Mouse (Mus musculus) kidney, adult 2 months (tissue): ENCODE measurements around the gene Galc. TPM values are rescaled to one million over a fixed set of nuclear protein-coding genes. Genes with fewer than 3 reads are reported as not detected.

Source experiments
- DNase-seq: peaks from one replicate; pipeline ENCODE4 v3.0.0; 2021
- H3K27ac ChIP-seq: fragments of 200-500 bp; 2 replicates; pipeline ENCODE4 v1.5.1; 2012; ENCODE audit warnings: low read depth, low read length, control low read depth, inconsistent platforms; ENCODE audit not compliant: insufficient read depth
- H3K27me3 ChIP-seq: fragments of 200-500 bp; replicated peaks from 2 replicates; pipeline ENCODE4 v1.6.1; 2012; ENCODE audit warnings: mild to moderate bottlenecking, moderate library complexity, low read length, inconsistent platforms; ENCODE audit not compliant: control insufficient read depth, insufficient read depth
- H3K36me3 ChIP-seq: fragments of 200-500 bp; 2 replicates; pipeline ENCODE4 v1.6.1; 2012; ENCODE audit warnings: mild to moderate bottlenecking, moderate library complexity, low read length, inconsistent platforms; ENCODE audit not compliant: control insufficient read depth, insufficient read depth
- H3K4me1 ChIP-seq: fragments of 200-500 bp; 2 replicates; pipeline ENCODE4 v1.6.1; 2011; ENCODE audit warnings: low read length; ENCODE audit not compliant: control insufficient read depth, insufficient read depth
- H3K4me3 ChIP-seq: fragments of 200-500 bp; 2 replicates; pipeline ENCODE4 v1.5.1; 2011; ENCODE audit warnings: mild to moderate bottlenecking, low read depth, low read length, control low read depth; ENCODE audit not compliant: insufficient read depth
- CTCF ChIP-seq: fragments of 200-500 bp; conservative IDR thresholded peaks from 2 replicates; pipeline ENCODE4 v1.5.1; 2011; ENCODE audit warnings: low read depth, mild to moderate bottlenecking, control low read depth, low read length, moderate library complexity, mixed read lengths; ENCODE audit not compliant: insufficient read depth, insufficient read length
- POLR2A ChIP-seq: fragments of 200-500 bp; IDR thresholded peaks from one replicate; pipeline ENCODE4 v1.6.1; 2011; ENCODE audit warnings: low read depth, low read length, control low read depth
- WGBS: fragments of 180-500 bp; shearing (Covaris S2); methylation state at CpG from one replicate; pipeline ENCODE4 v1.1.7; 2018; 5-methylcytosine and 5-hydroxymethylcytosine counted together
- polyA plus RNA-seq: library from polyadenylated mRNA; depleted of rRNA; stranded (reverse); fragments of >200 nt; gene quantifications from 2 replicates; pipeline ENCODE4 v1.2.3, GENCODE M21; 2012; rRNA removed

Galc gene
- 66.8 and 69.8 TPM in 2 replicates for polyA plus RNA-seq

GRCm38 (mm10) chr12:98258845-98259517 is at the start of gene Galc:
Gene Galc, minus strand, starts transcription at chr12:98259459.
- DNase-seq, result peak; percentile 96
- under 1% methylated on average over 76 of the region's 76 CpGs for WGBS
- TF ChIP-seq CTCF (no peak), POLR2A (peak; percentile 15)
- Histone ChIP-seq H3K27ac (peak within 1 kb of the TSS; percentile 96), H3K36me3 (no peaks in the 10 kb centered on the region), H3K4me3 (peak within 1 kb of the TSS; percentile 98), H3K27me3 (no peaks in the 10 kb centered on the region), H3K4me1 (peaks cover 16% of the 10 kb centered on the region)

GRCm38 (mm10) chr12:98307179-98307915 is 48.1 kb upstream of the Galc start:
- no peak overlapping the region for H3K4me3 ChIP-seq
- WGBS, result 83% methylated on average over 7 of the region's 7 CpGs
- H3K27ac ChIP-seq, result no peak overlapping the region
- H3K4me1 ChIP-seq, result no peaks in the 10 kb centered on the region
- DNase-seq, result no peak
- H3K36me3 ChIP-seq, result no peaks in the 10 kb centered on the region
- no peak for TF ChIP-seq POLR2A
- no peak for TF ChIP-seq CTCF
- no peaks in the 10 kb centered on the region for H3K27me3 ChIP-seq

GRCm38 (mm10) chr12:98303013-98303412 is 43.8 kb upstream of the Galc start:
- WGBS, result 98% methylated on average over 1 of the region's 1 CpGs
- H3K27me3 ChIP-seq, result no peaks in the 10 kb centered on the region
- no peaks in the 10 kb centered on the region for H3K4me1 ChIP-seq
- no peaks in the 10 kb centered on the region for H3K36me3 ChIP-seq
- no peak for DNase-seq
- no peak overlapping the region for H3K27ac ChIP-seq
- H3K4me3 ChIP-seq, result no peak overlapping the region
- TF ChIP-seq CTCF (no peak), POLR2A (no peak)

GRCm38 (mm10) chr12:98301980-98302379 is 42.7 kb upstream of the Galc start:
- H3K36me3 ChIP-seq, result no peaks in the 10 kb centered on the region
- no peak overlapping the region for H3K27ac ChIP-seq
- H3K27me3 ChIP-seq, result no peaks in the 10 kb centered on the region
- no peaks in the 10 kb centered on the region for H3K4me1 ChIP-seq
- TF ChIP-seq CTCF, result no peak
- no peak for DNase-seq
- 90% methylated on average over 5 of the region's 5 CpGs for WGBS
- H3K4me3 ChIP-seq, result no peak overlapping the region

GRCm38 (mm10) chr12:98294241-98294640 is 35.0 kb upstream of the Galc start:
- H3K27ac ChIP-seq, result no peak overlapping the region
- H3K36me3 ChIP-seq, result no peaks in the 10 kb centered on the region
- 83% methylated on average over 2 of the region's 2 CpGs for WGBS
- no peaks in the 10 kb centered on the region for H3K4me1 ChIP-seq
- no peak for TF ChIP-seq CTCF
- TF ChIP-seq POLR2A, result no peak
- no peak for DNase-seq
- H3K4me3 ChIP-seq, result no peak overlapping the region
- no peaks in the 10 kb centered on the region for H3K27me3 ChIP-seq

GRCm38 (mm10) chr12:98292278-98292677 is 33.0 kb upstream of the Galc start:
- Histone ChIP-seq H3K4me1 (no peaks in the 10 kb centered on the region), H3K36me3 (no peaks in the 10 kb centered on the region), H3K27me3 (no peaks in the 10 kb centered on the region), H3K4me3 (no peak overlapping the region), H3K27ac (no peak overlapping the region)
- no peak for DNase-seq
- TF ChIP-seq POLR2A (no peak), CTCF (no peak)
- WGBS, result 48% methylated on average over 4 of the region's 4 CpGs

- H3K4me3 ChIP-seq, result no peak overlapping the region
- H3K4me1 ChIP-seq, result no peaks in the 10 kb centered on the region
- DNase-seq, result no peak
- H3K27me3 ChIP-seq, result no peaks in the 10 kb centered on the region
- no peak overlapping the region for H3K27ac ChIP-seq
- 80% methylated on average over 3 of the region's 3 CpGs for WGBS
- TF ChIP-seq CTCF (no peak), POLR2A (no peak)
- no peaks in the 10 kb centered on the region for H3K36me3 ChIP-seq
Observed at GRCm38 (mm10) chr12:98290475-98290874, 31.2 kb upstream of the Galc start.
